Mouse (Mus musculus) liver, embryonic 14.5 days (tissue): ENCODE data around the gene Chil1.

Source experiments
- CTCF ChIP-seq: IDR thresholded peaks from 2 replicates; pipeline ENCODE4 v1.5.1; 2016; ENCODE audit warnings: antibody characterized with exemption, low read depth, control low read depth
- EP300 ChIP-seq: IDR thresholded peaks from 2 replicates; pipeline ENCODE4 v1.6.1; 2016; ENCODE audit warnings: antibody characterized with exemption, low read depth

DNA sequence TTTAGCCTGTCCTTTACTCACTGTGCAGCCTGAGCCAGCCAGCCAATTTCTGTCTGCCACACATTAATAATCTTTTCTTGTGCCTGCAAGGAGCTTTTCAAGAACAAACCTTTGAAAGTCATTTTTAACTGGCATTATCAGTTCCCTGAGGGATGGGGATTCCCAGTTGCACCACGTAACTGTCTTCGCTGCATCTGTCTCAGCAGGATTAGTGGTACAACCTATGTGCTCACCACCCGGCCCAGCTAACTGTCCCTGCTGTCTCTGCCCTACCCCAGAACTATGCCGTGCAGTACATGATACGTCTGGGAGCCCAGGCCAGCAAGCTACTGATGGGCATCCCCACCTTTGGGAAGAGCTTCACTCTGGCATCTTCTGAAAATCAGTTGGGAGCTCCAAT is 6.2 kb downstream of the Chil1 start:
- TF ChIP-seq CTCF (no peak), EP300 (no peak)
